Mouse (Mus musculus): Measurements from ENCODE around the gene Fank1.

GRCm38 (mm10) chr7:133899391-133899790 is 122.7 kb downstream of the Fank1 start:
- no peak for TF ChIP-seq CTCF (IDR thresholded peaks at IDR 0.05; ENCODE audit: borderline replicate concordance, insufficient read depth, low read length)
- TF ChIP-seq POLR2A (IDR thresholded peaks at IDR 0.05; ENCODE audit: low read depth, low read length) = no peak
